Mouse (Mus musculus): Measurements from ENCODE around the gene Ssbp4.

Gene Ssbp4

GRCm38 (mm10) chr8:70630532-70631381 is 22.1 kb upstream of the Ssbp4 start:
- DNase-seq (ENCODE audit: low spot score): no peak

GRCm38 (mm10) chr8:70629574-70630531 is 21.2 kb upstream of the Ssbp4 start:
- peak; percentile 76 for DNase-seq (ENCODE audit: low spot score)

GRCm38 (mm10) chr8:70628986-70629490 is 20.4 kb upstream of the Ssbp4 start:
- no peak for DNase-seq (ENCODE audit: low spot score)

GRCm38 (mm10) chr8:70627041-70627440 is 18.4 kb upstream of the Ssbp4 start:
- no peak for DNase-seq (ENCODE audit: low spot score)

GRCm38 (mm10) chr8:70625104-70625503 is 16.4 kb upstream of the Ssbp4 start:
- no peak for DNase-seq (ENCODE audit: low spot score)

- no peak for DNase-seq (ENCODE audit: low spot score)
Observed at GRCm38 (mm10) chr8:70622220-70622619, 13.5 kb upstream of the Ssbp4 start.

GRCm38 (mm10) chr8:70618888-70619334 is 10.2 kb upstream of the Ssbp4 start:
- DNase-seq (ENCODE audit: low spot score): no peak

GRCm38 (mm10) chr8:70617985-70618384 is 9.3 kb upstream of the Ssbp4 start:
- DNase-seq (ENCODE audit: low spot score): no peak

GRCm38 (mm10) chr8:70616645-70617044 is 8.0 kb upstream of the Ssbp4 start:
- DNase-seq (ENCODE audit: low spot score): no peak

- DNase-seq (ENCODE audit: low spot score): no peak
Observed at GRCm38 (mm10) chr8:70615894-70616293, 7.2 kb upstream of the Ssbp4 start, which contains the start of gene Lrrc25. Lrrc25 (plus strand) TSS chr8:70616155.

GRCm38 (mm10) chr8:70615281-70615680 is 6.6 kb upstream of the Ssbp4 start:
- no peak for DNase-seq (ENCODE audit: low spot score)

GRCm38 (mm10) chr8:70614469-70614868 is 5.8 kb upstream of the Ssbp4 start:
- DNase-seq (ENCODE audit: low spot score): no peak

GRCm38 (mm10) chr8:70613763-70614162 is 5.1 kb upstream of the Ssbp4 start:
- no peak for DNase-seq (ENCODE audit: low spot score)

- DNase-seq (ENCODE audit: low spot score): no peak
Observed at GRCm38 (mm10) chr8:70611849-70612248, 3.2 kb upstream of the Ssbp4 start.

- DNase-seq (ENCODE audit: low spot score): no peak
Observed at GRCm38 (mm10) chr8:70610796-70611771, 2.4 kb upstream of the Ssbp4 start.

- DNase-seq (ENCODE audit: low spot score): peak; percentile 94
Observed at GRCm38 (mm10) chr8:70609849-70610795, 1.4 kb upstream of the Ssbp4 start.

- DNase-seq (ENCODE audit: low spot score): peak; percentile 84
Observed at GRCm38 (mm10) chr8:70609368-70609848, 736 bp upstream of the Ssbp4 start.

- DNase-seq (ENCODE audit: low spot score): no peak
Observed at GRCm38 (mm10) chr8:70607898-70608748, 549 bp downstream of the Ssbp4 start.

GRCm38 (mm10) chr8:70607603-70607897 is 1.1 kb downstream of the Ssbp4 start:
- no peak for DNase-seq (ENCODE audit: low spot score)
